Mouse (Mus musculus) macrophage (primary cell): Measurements from ENCODE around the gene Col6a5. TPM values are rescaled to one million over a fixed set of nuclear protein-coding genes. Genes with fewer than 3 reads are reported as not detected.
"Not testable (repeated sequence)": the region's sequence is repeated elsewhere in the genome, so short reads cannot be mapped to it uniquely, and the experiment has no call there.

ENCODE experiments used
- H3K27ac ChIP-seq: fragments of 350-480 bp; formaldehyde crosslinking; 2 replicates; pipeline ENCODE4 v1.9.0; 2021
- H3K36me3 ChIP-seq: fragments of 350-480 bp; formaldehyde crosslinking; 2 replicates; pipeline ENCODE4 v1.9.0; 2021; ENCODE audit errors: inconsistent target
- H3K4me3 ChIP-seq: fragments of 350-480 bp; formaldehyde crosslinking; 2 replicates; pipeline ENCODE4 v1.9.0; 2021; ENCODE audit errors: inconsistent target
- H3K79me2 ChIP-seq: fragments of 350-480 bp; formaldehyde crosslinking; 2 replicates; pipeline ENCODE4 v1.9.0; 2021; ENCODE audit errors: inconsistent target
- WGBS: methylation state at CpG from one replicate; pipeline ENCODE4 v1.1.7; 2026; ENCODE audit warnings: inconsistent platforms; ENCODE audit not compliant: missing documents; 5-methylcytosine and 5-hydroxymethylcytosine counted together
- polyA plus RNA-seq: library from polyadenylated mRNA; stranded (reverse); fragments of 250-400 nt; gene quantifications from 3 replicates; pipeline ENCODE4 v1.2.4, GENCODE M21; 2018; ENCODE audit warnings: inconsistent platforms

Gene Col6a5
- polyA plus RNA-seq, 1 experiment from 2014 or later: not detected

DNA sequence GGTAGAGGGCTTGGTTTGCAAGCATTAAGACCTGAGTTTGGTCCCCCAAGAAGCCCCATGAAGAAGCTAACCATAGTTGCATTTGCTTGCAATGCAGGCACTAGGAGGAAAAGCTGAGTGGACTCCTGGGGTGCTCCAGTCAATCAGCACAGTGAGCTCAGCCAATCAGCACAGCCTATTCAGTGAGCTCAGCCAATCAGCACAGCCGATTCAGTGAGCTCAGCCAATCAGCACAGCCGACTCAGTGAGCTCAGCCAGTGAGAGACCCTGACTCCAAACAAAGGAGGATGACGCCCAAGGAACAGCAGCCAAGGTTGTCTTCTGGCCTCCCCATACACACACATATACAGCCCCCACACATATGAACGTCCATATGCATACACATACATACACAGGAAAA lies 84.3 kb downstream of the Col6a5 start:
- H3K36me3 ChIP-seq: no peaks in the 10 kb centered on the region
- H3K4me3 ChIP-seq: no peak overlapping the region
- H3K27ac ChIP-seq: no peak overlapping the region
- H3K79me2 ChIP-seq: no peaks in the 10 kb centered on the region
- WGBS: 90% methylated on average over 4 of the region's 4 CpGs

- Histone ChIP-seq H3K79me2 (no peaks in the 10 kb centered on the region), H3K36me3 (no peaks in the 10 kb centered on the region), H3K4me3 (no peak overlapping the region), H3K27ac (no peak overlapping the region)
- WGBS: 87% methylated on average over 14 of the region's 14 CpGs
These were observed 88.8 kb downstream of the Col6a5 start for GRCm38 (mm10) chr9:105871643-105872042.

GRCm38 (mm10) chr9:105857773-105858172 lies 102.7 kb downstream of the Col6a5 start:
- Histone ChIP-seq H3K4me3 (no peak overlapping the region), H3K79me2 (no peaks in the 10 kb centered on the region), H3K36me3 (no peaks in the 10 kb centered on the region), H3K27ac (no peak overlapping the region)
- WGBS: 12% methylated on average over 6 of the region's 6 CpGs

DNA sequence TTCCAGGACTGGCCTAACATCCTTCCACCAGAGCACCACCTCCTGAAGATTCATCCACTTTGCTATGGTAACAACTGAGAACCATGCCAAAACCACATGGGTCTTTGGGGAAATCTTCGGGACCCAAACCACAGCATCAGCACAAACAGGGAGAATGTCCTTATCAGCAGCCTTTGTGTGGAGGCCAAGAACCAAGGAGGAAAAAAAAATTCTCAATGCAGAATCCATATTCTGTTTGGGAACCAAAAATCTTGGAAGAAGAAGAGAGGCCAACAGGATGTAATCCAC lies 107.7 kb downstream of the Col6a5 start:
- H3K27ac ChIP-seq: no peak overlapping the region
- no peaks in the 10 kb centered on the region for H3K79me2 ChIP-seq
- no peaks in the 10 kb centered on the region for H3K36me3 ChIP-seq
- H3K4me3 ChIP-seq: no peak overlapping the region
- WGBS: 81% methylated on average over 1 of the region's 1 CpGs

GRCm38 (mm10) chr9:105852015-105852777 lies 108.2 kb downstream of the Col6a5 start:
- WGBS: 76% methylated on average over 14 of the region's 14 CpGs
- Histone ChIP-seq H3K27ac (no peak overlapping the region), H3K4me3 (no peak overlapping the region), H3K36me3 (no peaks in the 10 kb centered on the region), H3K79me2 (no peaks in the 10 kb centered on the region)

DNA sequence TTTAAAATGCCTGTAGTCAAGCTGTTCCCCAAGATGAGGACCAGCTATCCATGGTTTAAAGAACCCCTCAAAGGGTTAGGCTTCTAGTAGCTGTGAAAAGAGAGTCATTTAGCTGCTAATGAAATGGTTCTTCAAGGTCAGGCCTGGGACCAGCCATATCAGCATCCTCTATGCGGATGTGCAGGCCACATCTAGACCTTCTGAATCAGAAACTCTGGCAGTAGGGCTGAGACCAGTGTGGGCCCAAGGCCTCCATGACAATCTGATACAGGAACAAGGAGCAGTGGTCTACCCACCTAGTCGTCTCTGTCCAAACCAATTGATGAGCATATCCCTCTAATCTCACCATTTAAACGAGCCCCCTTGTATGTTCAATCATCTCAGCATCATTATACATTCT lies 109.4 kb downstream of the Col6a5 start:
- WGBS: 87% methylated on average over 3 of the region's 3 CpGs
- Histone ChIP-seq H3K4me3 (no peak overlapping the region), H3K36me3 (no peaks in the 10 kb centered on the region), H3K27ac (no peak overlapping the region), H3K79me2 (no peaks in the 10 kb centered on the region)

DNA sequence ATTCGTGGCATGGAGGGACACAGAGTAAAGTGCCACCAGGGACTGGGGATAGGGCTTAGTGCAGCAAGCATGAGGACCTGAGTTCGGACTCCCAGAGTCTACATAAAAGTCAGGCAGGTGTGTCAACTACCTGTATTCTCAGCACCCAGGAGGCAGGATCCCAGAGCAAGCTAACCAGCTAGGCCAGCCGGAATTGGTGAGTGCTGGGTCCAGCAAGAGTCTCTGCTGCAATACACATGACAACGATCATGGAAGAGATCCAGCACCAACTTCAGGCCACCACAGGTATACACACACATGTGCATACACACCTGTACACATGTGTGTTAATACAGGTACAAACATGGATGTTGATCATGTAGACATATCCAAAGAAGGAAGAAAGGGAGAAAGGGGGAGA lies 112.0 kb downstream of the Col6a5 start:
- Histone ChIP-seq H3K79me2 (no peaks in the 10 kb centered on the region), H3K27ac (no peak overlapping the region), H3K4me3 (no peak overlapping the region), H3K36me3 (no peaks in the 10 kb centered on the region)
- 78% methylated on average over 4 of the region's 4 CpGs for WGBS

DNA sequence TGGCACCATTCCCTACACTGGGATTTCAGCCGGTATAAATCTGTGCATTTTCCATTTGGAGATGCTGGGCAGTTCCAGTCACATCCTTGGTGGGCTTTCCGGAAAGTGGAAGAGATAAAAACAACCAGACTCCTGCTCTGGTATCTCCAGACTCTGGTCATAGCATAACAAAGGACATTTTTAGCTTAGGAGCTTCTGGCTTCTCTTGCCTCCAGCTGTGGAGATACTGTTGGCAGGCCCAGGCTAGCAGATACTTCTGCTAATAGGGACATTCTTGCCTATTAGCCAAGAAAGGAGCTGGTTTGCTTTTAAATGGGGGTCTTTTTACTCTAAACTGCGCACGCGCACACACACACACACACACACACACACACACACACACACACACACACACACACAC lies 113.2 kb downstream of the Col6a5 start:
- WGBS: 96% methylated on average over 5 of the region's 5 CpGs
- Histone ChIP-seq H3K4me3 (no peak overlapping the region), H3K79me2 (no peaks in the 10 kb centered on the region), H3K36me3 (no peaks in the 10 kb centered on the region), H3K27ac (no peak overlapping the region)

- WGBS: 46% methylated on average over 5 of the region's 5 CpGs
- H3K36me3 ChIP-seq, H3K27ac ChIP-seq, H3K79me2 ChIP-seq, H3K4me3 ChIP-seq: not testable (repeated sequence)
These were observed 119.1 kb downstream of the Col6a5 start for GRCm38 (mm10) chr9:105841386-105841785.

DNA sequence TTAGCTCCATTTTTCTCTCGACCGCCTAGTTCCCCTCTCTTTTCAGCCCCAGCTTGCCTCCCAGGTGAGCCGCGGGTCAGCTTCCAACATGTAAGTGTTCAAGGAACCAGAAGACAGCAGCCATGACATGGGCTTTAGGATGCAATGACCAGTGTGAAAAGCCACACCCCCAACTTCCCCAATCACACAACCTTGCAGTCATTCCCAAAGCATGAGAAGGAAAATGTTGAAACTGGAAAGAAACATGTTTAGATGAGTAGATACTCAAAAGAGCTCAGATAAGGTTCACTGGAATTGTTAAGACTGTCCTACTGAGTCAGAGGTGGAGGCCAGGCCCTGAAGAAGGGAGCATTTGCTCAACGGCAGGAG lies 121.3 kb downstream of the Col6a5 start:
- H3K79me2 ChIP-seq: no peaks in the 10 kb centered on the region
- H3K27ac ChIP-seq: no peak overlapping the region
- no peak overlapping the region for H3K4me3 ChIP-seq
- 89% methylated on average over 5 of the region's 5 CpGs for WGBS
- H3K36me3 ChIP-seq: no peaks in the 10 kb centered on the region

- 89% methylated on average over 4 of the region's 4 CpGs for WGBS
- H3K27ac ChIP-seq: no peak overlapping the region
- H3K36me3 ChIP-seq: no peaks in the 10 kb centered on the region
- H3K79me2 ChIP-seq: no peaks in the 10 kb centered on the region
- H3K4me3 ChIP-seq: no peak overlapping the region
These were observed 121.9 kb downstream of the Col6a5 start for GRCm38 (mm10) chr9:105838396-105839146.

DNA sequence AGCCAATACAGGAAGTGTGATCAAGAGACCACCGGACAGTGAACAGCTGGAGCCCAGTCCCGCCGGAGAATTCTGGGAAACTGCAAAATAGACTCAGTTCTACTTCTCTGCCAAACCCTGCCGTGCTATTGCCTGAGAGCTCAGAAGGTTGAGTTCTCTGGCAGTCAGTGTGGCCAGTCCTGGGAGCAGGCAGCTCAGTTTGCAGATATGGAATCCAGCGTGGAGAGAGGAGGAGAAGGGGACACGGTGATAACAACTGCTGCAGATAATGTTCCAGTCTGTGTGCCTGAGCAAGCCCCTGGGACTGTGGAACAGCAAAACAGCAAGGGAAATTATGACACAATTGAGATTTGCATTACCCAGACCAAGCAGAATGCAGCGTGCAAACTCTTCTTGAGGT lies 124.9 kb downstream of the Col6a5 start:
- 78% methylated on average over 7 of the region's 7 CpGs for WGBS
- H3K4me3 ChIP-seq: no peak overlapping the region
- H3K36me3 ChIP-seq: no peaks in the 10 kb centered on the region
- H3K27ac ChIP-seq: no peak overlapping the region
- H3K79me2 ChIP-seq: no peaks in the 10 kb centered on the region

GRCm38 (mm10) chr9:105834799-105835198 lies 125.6 kb downstream of the Col6a5 start:
- Histone ChIP-seq H3K4me3 (no peak overlapping the region), H3K79me2 (no peaks in the 10 kb centered on the region), H3K36me3 (no peaks in the 10 kb centered on the region), H3K27ac (no peak overlapping the region)
- WGBS: 55% methylated on average over 4 of the region's 4 CpGs

GRCm38 (mm10) chr9:105831291-105831690 lies 129.2 kb downstream of the Col6a5 start:
- H3K4me3 ChIP-seq: no peak overlapping the region
- H3K36me3 ChIP-seq: no peaks in the 10 kb centered on the region
- 79% methylated on average over 9 of the region's 9 CpGs for WGBS

DNA sequence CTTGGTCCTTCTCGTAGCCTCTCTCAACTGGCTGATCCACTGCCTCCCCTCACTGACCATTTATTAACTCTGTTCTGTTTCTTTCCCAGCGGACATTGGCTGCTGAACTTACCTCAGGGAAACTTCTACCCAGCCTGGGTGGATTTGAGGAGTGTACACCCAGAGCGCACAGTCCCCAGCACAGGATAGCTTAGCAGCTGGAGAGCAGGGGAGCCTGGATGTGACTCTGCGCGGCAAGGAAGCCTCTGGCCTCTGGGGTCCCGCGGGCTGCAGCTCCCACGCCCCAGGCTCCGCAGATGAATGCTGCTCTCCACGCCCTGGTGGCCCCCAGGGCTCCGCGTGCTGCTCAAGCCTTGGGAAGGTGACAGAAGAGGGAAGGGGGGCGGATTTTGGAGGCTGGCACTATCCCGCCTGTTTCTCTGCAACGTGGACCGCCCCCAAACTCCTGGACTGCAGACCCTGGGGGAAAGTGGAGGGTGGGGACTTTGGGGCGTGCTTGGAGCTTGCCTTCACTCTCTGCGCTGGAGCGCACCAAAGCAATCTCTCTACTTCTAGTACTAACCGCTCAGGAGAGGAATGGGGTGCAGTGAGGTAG lies 132.6 kb downstream of the Col6a5 start, which contains the start of gene Col6a6:
TSS of gene Col6a6 (minus strand) at position 370 of the 595 bp plus-strand sequence.
- WGBS: 25% methylated on average over 20 of the region's 20 CpGs
- no peak within 1 kb of the TSS for H3K27ac ChIP-seq
- no peaks in the 10 kb centered on the region for H3K79me2 ChIP-seq
- H3K36me3 ChIP-seq: no peaks in the 10 kb centered on the region
- no peak within 1 kb of the TSS for H3K4me3 ChIP-seq

More at GRCm38 (mm10) chr9:105831291-105831690, 129.2 kb downstream of the Col6a5 start:
- Histone ChIP-seq H3K27ac (no peak overlapping the region), H3K79me2 (no peaks in the 10 kb centered on the region)
